Mouse (Mus musculus) hindbrain, embryonic 14.5 days (tissue): ENCODE measurements around the gene Srek1ip1. TPM values are rescaled to one million over a fixed set of nuclear protein-coding genes. Genes with fewer than 3 reads are reported as not detected.

Source experiments
- ATAC-seq: fragments of 200-750 bp; cut with Nextera tagmentation; 2 replicates; pipeline ENCODE4 v1.8.0; 2017; ENCODE audit warnings: moderate number of reproducible peaks, mild to moderate bottlenecking, moderate TSS enrichment, moderate library complexity; ENCODE audit not compliant: low FRiP score
- DNase-seq: peaks from one replicate; pipeline ENCODE4 v3.0.0-alpha.2; 2015; ENCODE audit warnings: low spot score
- H3K27ac ChIP-seq: fragments of 300-500 bp; sonication (generic); 2 replicates; pipeline ENCODE4 v1.5.1; 2014; ENCODE audit warnings: mild to moderate bottlenecking, moderate library complexity
- H3K27me3 ChIP-seq: fragments of 300-500 bp; sonication (generic); 2 replicates; pipeline ENCODE4 v1.6.1; 2014; ENCODE audit warnings: mild to moderate bottlenecking, low read length, mixed read lengths; ENCODE audit not compliant: control insufficient read depth, insufficient read depth
- H3K36me3 ChIP-seq: fragments of 300-500 bp; sonication (generic); replicated peaks from 2 replicates; pipeline ENCODE4 v1.6.1; 2014; ENCODE audit not compliant: control insufficient read depth, insufficient read depth
- H3K4me1 ChIP-seq: fragments of 300-500 bp; sonication (generic); replicated peaks from 2 replicates; pipeline ENCODE4 v1.6.1; 2014; ENCODE audit warnings: antibody characterized with exemption, low read length, mixed read lengths; ENCODE audit not compliant: control insufficient read depth, insufficient read depth
- H3K4me2 ChIP-seq: fragments of 300-500 bp; sonication (generic); replicated peaks from 2 replicates; pipeline ENCODE4 v1.6.1; 2014; ENCODE audit warnings: mild to moderate bottlenecking, moderate library complexity
- H3K4me3 ChIP-seq: fragments of 300-500 bp; sonication (generic); replicated peaks from 2 replicates; pipeline ENCODE4 v1.5.1; 2014; ENCODE audit warnings: mild to moderate bottlenecking, low read length
- H3K9ac ChIP-seq: fragments of 300-500 bp; sonication (generic); 2 replicates; pipeline ENCODE4 v1.6.1; 2014
- H3K9me3 ChIP-seq: fragments of 300-500 bp; sonication (generic); 2 replicates; pipeline ENCODE4 v1.6.1; 2016; ENCODE audit warnings: low read length; ENCODE audit not compliant: control insufficient read depth
- WGBS: fragments of 180-500 bp; shearing (Covaris S2); extraction: QIAGEN DNeasy Blood & Tissue Kit; methylation state at CpG from one replicate; pipeline ENCODE4 v1.1.7; 2014; 5-methylcytosine and 5-hydroxymethylcytosine counted together
- polyA plus RNA-seq: library from polyadenylated mRNA; unstranded; fragments of >200 nt; fragmentation: Nextera tagmentation; extraction: Ambion mirVana; gene quantifications from 2 replicates; pipeline ENCODE4 v1.2.1, GENCODE M21; 2014

Srek1ip1 gene
- polyA plus RNA-seq, 1 experiment from 2014 or later: 15.5 TPM

DNA sequence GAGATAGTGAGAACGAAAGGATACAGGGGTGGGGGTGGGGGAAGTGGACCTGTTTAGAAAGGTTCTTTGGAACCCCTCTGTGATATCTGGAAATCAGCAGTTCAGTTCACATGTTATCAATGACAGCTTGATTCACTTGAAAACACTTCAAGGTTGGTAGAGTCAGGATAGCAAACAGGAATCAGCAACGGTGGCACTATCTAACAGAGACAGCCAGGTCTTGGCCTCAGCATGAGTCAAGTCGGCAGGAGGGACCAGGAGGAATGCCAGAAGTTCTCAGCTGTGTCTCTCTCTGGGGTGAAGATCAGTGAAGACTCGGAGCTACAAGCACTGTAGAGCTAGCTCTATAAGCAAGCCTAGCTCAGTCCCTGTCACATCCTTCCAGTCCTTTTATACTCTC, 86.2 kb downstream of the Srek1ip1 start:
- Histone ChIP-seq H3K9me3 (no peaks in the 10 kb centered on the region), H3K9ac (no peak overlapping the region), H3K27ac (no peak overlapping the region), H3K4me2 (no peak overlapping the region), H3K27me3 (no peaks in the 10 kb centered on the region), H3K36me3 (no peaks in the 10 kb centered on the region), H3K4me1 (no peaks in the 10 kb centered on the region), H3K4me3 (no peak overlapping the region)
- ATAC-seq (no peak), DNase-seq (no peak)
- WGBS: 84% methylated on average over 4 of the region's 4 CpGs

DNA sequence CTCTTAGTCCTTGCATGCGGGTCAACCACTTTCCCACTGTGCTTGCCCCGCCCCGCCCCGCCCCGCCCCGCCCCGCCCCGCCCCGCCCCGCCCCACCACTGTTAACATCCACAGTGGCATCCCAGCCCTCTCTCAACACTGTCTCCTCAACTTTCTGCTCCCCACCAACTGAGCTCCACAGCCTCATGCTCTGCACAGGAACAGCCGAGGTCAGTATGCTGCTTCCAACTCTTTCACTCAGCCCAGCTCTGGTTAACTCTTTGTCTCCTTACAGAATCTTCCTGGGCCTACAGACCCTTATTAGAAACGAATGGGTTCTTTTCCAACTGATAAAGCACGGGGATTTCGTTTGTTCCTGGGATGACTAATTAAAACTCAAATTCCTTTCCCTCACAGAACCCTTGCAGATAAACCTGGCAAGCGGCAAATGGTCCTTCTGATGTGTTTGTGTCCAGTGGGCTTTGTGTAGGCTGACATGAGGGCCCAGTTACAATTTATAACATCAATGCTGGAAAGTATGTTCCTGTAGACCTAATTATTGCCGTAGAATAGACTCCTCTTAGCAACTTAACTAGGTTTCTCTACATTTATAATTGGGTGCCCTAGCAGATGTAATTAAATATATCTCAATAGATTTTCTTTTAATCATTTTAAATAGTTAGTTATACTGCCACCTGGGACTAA, 91.4 kb downstream of the Srek1ip1 start:
- H3K36me3 ChIP-seq: no peaks in the 10 kb centered on the region
- H3K4me3 ChIP-seq: no peak overlapping the region
- H3K9me3 ChIP-seq: no peaks in the 10 kb centered on the region
- H3K4me2 ChIP-seq: no peak overlapping the region
- WGBS: 37% methylated on average over 16 of the region's 16 CpGs
- no peak for ATAC-seq
- no peaks in the 10 kb centered on the region for H3K27me3 ChIP-seq
- no peak overlapping the region for H3K27ac ChIP-seq
- no peak overlapping the region for H3K9ac ChIP-seq
- no peaks in the 10 kb centered on the region for H3K4me1 ChIP-seq
- no peak for DNase-seq

DNA sequence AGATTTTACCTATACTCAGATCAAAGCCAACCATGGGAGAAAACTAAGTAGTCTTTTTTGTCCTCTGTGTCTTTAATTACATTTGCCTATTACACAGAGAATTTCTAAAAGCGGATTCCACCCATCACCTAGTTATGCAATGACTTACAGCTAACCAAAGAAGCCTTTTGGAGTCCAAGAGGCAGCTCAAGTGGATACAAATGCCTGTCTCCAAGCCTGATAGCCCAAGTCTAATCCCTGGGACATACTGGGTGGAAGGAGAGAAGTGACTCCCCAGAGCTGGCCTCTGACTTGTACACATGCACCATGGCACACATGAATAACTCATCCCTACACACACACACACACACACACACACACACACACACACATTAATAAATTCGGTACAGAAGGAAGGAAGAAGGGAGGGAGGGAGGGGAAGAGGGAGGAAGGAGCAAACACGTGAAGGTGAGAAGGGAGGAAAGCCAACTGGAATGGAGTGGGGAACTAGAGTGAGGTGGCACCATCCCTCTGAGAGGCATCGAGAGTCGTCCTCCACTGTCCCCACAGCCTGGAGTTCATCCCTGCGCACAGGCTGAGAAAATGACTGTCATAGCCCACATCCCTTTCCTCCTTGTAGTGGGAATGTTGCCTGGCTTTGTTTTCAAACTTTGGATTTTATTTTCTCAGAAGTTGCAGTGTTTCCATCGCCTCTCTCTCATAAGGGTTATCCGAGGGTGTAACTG, 94.2 kb downstream of the Srek1ip1 start:
- DNase-seq: no peak
- 80% methylated on average over 8 of the region's 8 CpGs for WGBS

More for the DNA sequence above, 94.2 kb downstream of the Srek1ip1 start:
- H3K36me3 ChIP-seq: no peaks in the 10 kb centered on the region
- ATAC-seq: no peak
- H3K9ac ChIP-seq: no peak overlapping the region
- no peak overlapping the region for H3K4me3 ChIP-seq
- no peak overlapping the region for H3K27ac ChIP-seq
- no peaks in the 10 kb centered on the region for H3K4me1 ChIP-seq
- no peak overlapping the region for H3K4me2 ChIP-seq
- no peaks in the 10 kb centered on the region for H3K9me3 ChIP-seq
- H3K27me3 ChIP-seq: no peaks in the 10 kb centered on the region

Other genes starting within 250 kb of the Srek1ip1 start
- 18.1 and 20.2 TPM in 2 replicates for gene Cwc27, start 24.7 kb downstream of the Srek1ip1 start, polyA plus RNA-seq
- gene Shisal2b, start 71.4 kb downstream of the Srek1ip1 start, polyA plus RNA-seq: 2.1 and 2.2 TPM in 2 replicates